Mouse (Mus musculus) embryonic fibroblast, embryonic 13.5 days (primary cell): Measurements from ENCODE around the gene Fmnl2.

Experiments used
- CTCF ChIP-seq: IDR thresholded peaks from 2 replicates; pipeline ENCODE4 v1.5.1; 2011; ENCODE audit warnings: mild to moderate bottlenecking, control low read depth, low read length, moderate library complexity, borderline replicate concordance; ENCODE audit not compliant: insufficient read depth
- POLR2A ChIP-seq: IDR thresholded peaks from 2 replicates; pipeline ENCODE4 v1.6.1; 2011; ENCODE audit warnings: low read depth, mild to moderate bottlenecking, control low read depth, low read length, moderate library complexity

GRCm38 (mm10) chr2:52901300-52902013 lies 43.8 kb downstream of the Fmnl2 start:
- TF ChIP-seq CTCF, result no peak
- TF ChIP-seq POLR2A, result no peak
